Mouse (Mus musculus) bone marrow macrophage, adult 2 months (primary cell): Measurements from ENCODE around the gene Fbxl2.

ENCODE experiments used
- CTCF ChIP-seq: IDR thresholded peaks from 2 replicates; pipeline ENCODE4 v1.5.1; 2012; ENCODE audit warnings: low read depth, mild to moderate bottlenecking, low read length, moderate library complexity
- POLR2A ChIP-seq: IDR thresholded peaks from 2 replicates; pipeline ENCODE4 v1.6.1; 2012; ENCODE audit warnings: mild to moderate bottlenecking, low read depth, low read length, borderline replicate concordance

GRCm38 (mm10) chr9:113998311-113998710 lies 47.7 kb downstream of the Fbxl2 start:
- TF ChIP-seq CTCF (peak; percentile 56; the same call in 1 of the 2 replicates), POLR2A (no peak)
